8 mouse cellular contexts compared by ENCODE assay signal in genomic region chr11:88718766-88719595, GRCm38 (mm10). TPM values are rescaled to one million over a fixed set of nuclear protein-coding genes. Genes with fewer than 3 reads are reported as not detected.
DNase-seq lines count a peak whose midpoint lies in the region; ATAC-seq and TF ChIP-seq lines count a peak whose summit lies in the region.

No protein-coding gene starts in this region.

- no peak for TF ChIP-seq POLR2A in lung, adult 2 months (IDR thresholded peaks at IDR 0.05; ENCODE audit: borderline replicate concordance, extremely low read depth, low read depth, low read length)

- peaks cover 3% of the 10 kb centered on the region; the same call in 1 of the 2 replicates for H3K4me1 ChIP-seq in lung, adult 2 months (ENCODE audit: control insufficient read depth, insufficient read depth, low read length)
- peaks cover 38% of the 10 kb centered on the region for H3K4me1 ChIP-seq in forebrain, embryonic 13.5 days
- no peaks in the 10 kb centered on the region for H3K4me1 ChIP-seq in intestine, postnatal 0 days (replicated peaks; ENCODE audit: control insufficient read depth, insufficient read depth, low read length)
- peaks cover 50% of the 10 kb centered on the region for H3K4me1 ChIP-seq in midbrain, embryonic 13.5 days (replicated peaks)

- DNase-seq in lung, adult 2 months: no peak
- no peak for DNase-seq in lung, postnatal 4 days
- peak; percentile 62 for DNase-seq in R1 (ENCODE audit: low read depth, low spot score)
- no peak for DNase-seq in layer of hippocampus, postnatal 36 days
- no peak for DNase-seq in left cerebral cortex, postnatal 4 days

- peak overlapping the region; percentile 85 for H3K27ac ChIP-seq in forebrain, embryonic 13.5 days
- H3K27ac ChIP-seq in intestine, postnatal 0 days (ENCODE audit: low read depth, low read length): peak overlapping the region; percentile 94
- peak overlapping the region; percentile 87 for H3K27ac ChIP-seq in midbrain, embryonic 13.5 days

- no peak for TF ChIP-seq CTCF in lung, adult 2 months (IDR thresholded peaks at IDR 0.05; ENCODE audit: insufficient read depth, low read length)
- TF ChIP-seq CTCF in intestine, postnatal 0 days (IDR thresholded peaks at IDR 0.05; ENCODE audit: low read depth): no peak

- peak overlapping the region; percentile 91 for H3K4me2 ChIP-seq in forebrain, embryonic 13.5 days
- H3K4me2 ChIP-seq in intestine, postnatal 0 days (replicated peaks; ENCODE audit: low read depth): peak overlapping the region; percentile 99
- H3K4me2 ChIP-seq in midbrain, embryonic 13.5 days (replicated peaks): peak overlapping the region; percentile 87

- ATAC-seq in forebrain, embryonic 13.5 days: peak; percentile 39
- peak; percentile 24 for ATAC-seq in intestine, postnatal 0 days
- ATAC-seq in midbrain, embryonic 13.5 days: peak; percentile 64; the same call in 1 of the 2 replicates

- H3K27me3 ChIP-seq in forebrain, embryonic 13.5 days: no peaks in the 10 kb centered on the region
- H3K27me3 ChIP-seq in intestine, postnatal 0 days (replicated peaks; ENCODE audit: control insufficient read depth, insufficient read depth, low read length): no peaks in the 10 kb centered on the region
- 0 out of 2 replicates have a peak, but pooled peaks cover 2% of the 10 kb centered on the region for H3K27me3 ChIP-seq in midbrain, embryonic 13.5 days

- H3K36me3 ChIP-seq in forebrain, embryonic 13.5 days (ENCODE audit: poor library complexity, severe bottlenecking): no peaks in the 10 kb centered on the region
- H3K36me3 ChIP-seq in intestine, postnatal 0 days (ENCODE audit: control insufficient read depth, insufficient read depth): no peaks in the 10 kb centered on the region
- H3K36me3 ChIP-seq in midbrain, embryonic 13.5 days: no peaks in the 10 kb centered on the region

- 7% methylated on average over 38 of the region's 38 CpGs for WGBS in lung, adult 2 months
- WGBS in forebrain, embryonic 13.5 days: 3% methylated on average over 38 of the region's 38 CpGs
- 8% methylated on average over 38 of the region's 38 CpGs for WGBS in intestine, postnatal 0 days
- WGBS in midbrain, embryonic 13.5 days: 3% methylated on average over 38 of the region's 38 CpGs

- intact Hi-C loops in left cerebral cortex, postnatal 4 days (cut with DNase I): no loop called here

- H3K9me3 ChIP-seq in forebrain, embryonic 13.5 days (replicated peaks): no peaks in the 10 kb centered on the region
- no peaks in the 10 kb centered on the region for H3K9me3 ChIP-seq in intestine, postnatal 0 days (ENCODE audit: control insufficient read depth)
- H3K9me3 ChIP-seq in midbrain, embryonic 13.5 days: no peaks in the 10 kb centered on the region

- H3K4me3 ChIP-seq in lung, adult 2 months (replicated peaks; ENCODE audit: extremely low read depth, low read depth, low read length): peak overlapping the region; percentile 77
- peak overlapping the region; percentile 94 for H3K4me3 ChIP-seq in forebrain, embryonic 13.5 days
- H3K4me3 ChIP-seq in intestine, postnatal 0 days (ENCODE audit: low read depth, low read length): peak overlapping the region; percentile 95
- peak overlapping the region; percentile 93 for H3K4me3 ChIP-seq in midbrain, embryonic 13.5 days (replicated peaks)

- peak overlapping the region; percentile 84 for H3K9ac ChIP-seq in forebrain, embryonic 13.5 days
- peak overlapping the region; percentile 99 for H3K9ac ChIP-seq in intestine, postnatal 0 days (ENCODE audit: low read depth, low read length)
- H3K9ac ChIP-seq in midbrain, embryonic 13.5 days (replicated peaks): peak overlapping the region; percentile 99

RNA-seq across cellular contexts. Expression of gene Msi2, which starts 0.7 kb away (rescaled TPM):
- 28.6 and 29.5 TPM in 2 replicates for polyA plus RNA-seq in lung, adult 2 months (2012; rRNA removed)
- polyA plus RNA-seq in forebrain, embryonic 13.5 days (2015; fragmentation: Nextera tagmentation; extraction: Ambion mirVana): 31.5 and 36.5 TPM in 2 replicates
- polyA plus RNA-seq in intestine, postnatal 0 days (2015; fragmentation: Nextera tagmentation; extraction: Ambion mirVana): 7.5 and 8.9 TPM in 2 replicates
- polyA plus RNA-seq in midbrain, embryonic 13.5 days (2015; fragmentation: Nextera tagmentation; extraction: Ambion mirVana): 38.5 and 41.0 TPM in 2 replicates
- total RNA-seq in layer of hippocampus, postnatal 36 days (2021): 100 to 1,000 TPM; 105 to 113 TPM
- total RNA-seq in left cerebral cortex, postnatal 4 days (2021): 10 to 100 TPM; 75.8 to 90.1 TPM
